10 mouse cellular contexts compared by ENCODE assay signal in genomic region chr6:112957583-112958280, GRCm38 (mm10). TPM values are rescaled to one million over a fixed set of nuclear protein-coding genes. Genes with fewer than 3 reads are reported as not detected.
DNase-seq lines count a peak whose midpoint lies in the region; ATAC-seq and TF ChIP-seq lines count a peak whose summit lies in the region.
"Had no signal": no experiment of that assay in that cellular context is flagged by ENCODE, and none has a peak within 500 bp of the region (broad histone marks: within the 10 kb centered on the region; RNA-seq: fewer than 3 reads in every experiment).

No protein-coding gene starts in this region.

- no peaks in the 10 kb centered on the region for H3K27me3 ChIP-seq in embryonic facial prominence, embryonic 11.5 days (ENCODE audit: control insufficient read depth, insufficient read depth, low read length)
- H3K27me3 ChIP-seq in hindbrain, postnatal 0 days (ENCODE audit: insufficient read depth, low read length) = no peaks in the 10 kb centered on the region
- no peaks in the 10 kb centered on the region for H3K27me3 ChIP-seq in midbrain, embryonic 16.5 days (ENCODE audit: control insufficient read depth, insufficient read depth, low read depth, low read length)
- H3K27me3 ChIP-seq: CH12.LX had no signal

- ATAC-seq in embryonic facial prominence, embryonic 11.5 days (replicated peaks; ENCODE audit: insufficient number of reproducible peaks, low FRiP score, low TSS enrichment, low read depth) = peak; percentile 46
- 0 out of 2 replicates have a peak, but pooled peaks have one; percentile 29 for ATAC-seq in hindbrain, postnatal 0 days
- ATAC-seq in midbrain, embryonic 16.5 days = 0 out of 2 replicates have a peak, but pooled peaks have one; percentile 25

- H3K9me3 ChIP-seq in embryonic facial prominence, embryonic 11.5 days (replicated peaks; ENCODE audit: control insufficient read depth, low read length) = no peaks in the 10 kb centered on the region; the same call in 1 of the 2 replicates
- H3K9me3 ChIP-seq in hindbrain, postnatal 0 days (ENCODE audit: low read length) = no peaks in the 10 kb centered on the region; the same call in 1 of the 2 replicates
- H3K9me3 ChIP-seq in midbrain, embryonic 16.5 days (replicated peaks; ENCODE audit: control insufficient read depth, low read length, poor library complexity, severe bottlenecking) = no peaks in the 10 kb centered on the region

- no peak overlapping the region for H3K4me3 ChIP-seq in embryonic facial prominence, embryonic 11.5 days (ENCODE audit: low read depth, low read length)
- H3K4me3 ChIP-seq in hindbrain, postnatal 0 days (ENCODE audit: low read length) = no peak overlapping the region
- H3K4me3 ChIP-seq in midbrain, embryonic 16.5 days (ENCODE audit: low read depth, low read length) = no peak overlapping the region

- no peak for TF ChIP-seq CTCF in hindbrain, postnatal 0 days (IDR thresholded peaks at IDR 0.05; ENCODE audit: low read depth)

- H3K4me2 ChIP-seq in embryonic facial prominence, embryonic 11.5 days (ENCODE audit: low read depth, low read length) = no peak overlapping the region
- no peak overlapping the region for H3K4me2 ChIP-seq in hindbrain, postnatal 0 days (ENCODE audit: low read depth, low read length)
- no peak overlapping the region for H3K4me2 ChIP-seq in midbrain, embryonic 16.5 days (ENCODE audit: low read length)

- H3K4me1 ChIP-seq in embryonic facial prominence, embryonic 11.5 days (ENCODE audit: control insufficient read depth, insufficient read depth, low read length) = no peaks in the 10 kb centered on the region; the same call in none of the 2 replicates
- no peaks in the 10 kb centered on the region for H3K4me1 ChIP-seq in hindbrain, postnatal 0 days (ENCODE audit: insufficient read depth, low read length)
- H3K4me1 ChIP-seq in midbrain, embryonic 16.5 days (ENCODE audit: control insufficient read depth, insufficient read depth, low read length) = no peaks in the 10 kb centered on the region; the same call in 1 of the 2 replicates

- no peaks in the 10 kb centered on the region for H3K36me3 ChIP-seq in embryonic facial prominence, embryonic 11.5 days (replicated peaks; ENCODE audit: control insufficient read depth, insufficient read depth, low read depth, low read length)
- H3K36me3 ChIP-seq in hindbrain, postnatal 0 days (ENCODE audit: insufficient read depth, low read length) = no peaks in the 10 kb centered on the region
- no peaks in the 10 kb centered on the region for H3K36me3 ChIP-seq in midbrain, embryonic 16.5 days (ENCODE audit: control insufficient read depth, insufficient read depth, low read length)

- H3K9ac ChIP-seq in embryonic facial prominence, embryonic 11.5 days (replicated peaks; ENCODE audit: low read length) = no peak overlapping the region
- H3K9ac ChIP-seq in hindbrain, postnatal 0 days (replicated peaks; ENCODE audit: low read length) = no peak overlapping the region
- H3K9ac ChIP-seq in midbrain, embryonic 16.5 days (ENCODE audit: low read depth, low read length) = no peak overlapping the region
- H3K9ac ChIP-seq: liver, embryonic 14.5 days had no signal

- H3K27ac ChIP-seq in embryonic facial prominence, embryonic 11.5 days (replicated peaks; ENCODE audit: low read depth, low read length) = no peak overlapping the region
- no peak overlapping the region for H3K27ac ChIP-seq in hindbrain, postnatal 0 days
- H3K27ac ChIP-seq in midbrain, embryonic 16.5 days (ENCODE audit: low read length) = no peak overlapping the region
- H3K27ac ChIP-seq: liver, embryonic 14.5 days had no signal

- peak; percentile 28 for DNase-seq in kidney, postnatal 10 days
- DNase-seq in kidney, postnatal 14 days = no peak
- peak; percentile 71 for DNase-seq in embryonic facial prominence, embryonic 11.5 days (ENCODE audit: low spot score)
- no peak for DNase-seq in hindbrain, postnatal 0 days (ENCODE audit: low spot score)
- DNase-seq in urinary bladder, adult 2 months (ENCODE audit: low spot score) = no peak
- DNase-seq in cerebellum, adult 11 months = no peak
- no peak for DNase-seq in layer of hippocampus, adult 18-20 months (ENCODE audit: low spot score in 2 of 2)

- 33% methylated on average over 11 of the region's 11 CpGs for WGBS in embryonic facial prominence, embryonic 11.5 days
- 37% methylated on average over 11 of the region's 11 CpGs for WGBS in hindbrain, postnatal 0 days
- 38% methylated on average over 11 of the region's 11 CpGs for WGBS in midbrain, embryonic 16.5 days

RNA-seq across cellular contexts. Expression of gene Srgap3, which starts 10.7 kb away (rescaled TPM):
- polyA plus RNA-seq in embryonic facial prominence, embryonic 11.5 days (2014; fragmentation: Nextera tagmentation; extraction: Ambion mirVana) = 11.0 TPM in 2 replicates
- total RNA-seq in hindbrain, postnatal 0 days (2014; rRNA removed) = 49.4 and 55.8 TPM in 2 replicates
- 20.6 and 23.7 TPM in 2 replicates for polyA plus RNA-seq in hindbrain, postnatal 0 days (2015; fragmentation: Nextera tagmentation; extraction: Ambion mirVana)
- polyA plus RNA-seq in midbrain, embryonic 16.5 days (2015; fragmentation: Nextera tagmentation; extraction: Ambion mirVana) = 37.4 and 38.6 TPM in 2 replicates
- 2.5 and 3.6 TPM in 2 replicates for polyA plus RNA-seq in urinary bladder, adult 2 months (2012; rRNA removed)
- total RNA-seq in layer of hippocampus, adult 18-20 months (2021) = 100 to 1,000 TPM; 276 to 280 TPM

Comparison
In these comparisons a context has a peak if more than half of its experiments do, and no peak if none do; other contexts are left out.
1. DNase-seq: peak in kidney, postnatal 10 days (single experiment) and embryonic facial prominence, embryonic 11.5 days (single experiment); none in kidney, postnatal 14 days (single experiment), hindbrain, postnatal 0 days (single experiment), urinary bladder, adult 2 months (single experiment), cerebellum, adult 11 months (single experiment) and layer of hippocampus, adult 18-20 months (0 of 2).
2. Peak in every context shown above with its lines, with median percentiles within 50 percentile points of each other: ATAC-seq.